Mouse (Mus musculus) heart, adult 2 months (tissue): ENCODE results near the gene Cyp4f39. TPM values are rescaled to one million over a fixed set of nuclear protein-coding genes. Genes with fewer than 3 reads are reported as not detected.

ENCODE experiments used
- DNase-seq, 2 experiments: peaks; one replicate each; pipeline ENCODE4 v3.0.0; 2021
- H3K27ac ChIP-seq: fragments of 200-600 bp; 2 replicates; pipeline ENCODE4 v1.8.1; 2022
- H3K27me3 ChIP-seq: fragments of 200-500 bp; 2 replicates; pipeline ENCODE4 v1.6.1; 2012; ENCODE audit warnings: mild to moderate bottlenecking, low read length, inconsistent platforms, mixed read lengths; ENCODE audit not compliant: control insufficient read depth, insufficient read depth
- H3K36me3 ChIP-seq: fragments of 200-500 bp; 2 replicates; pipeline ENCODE4 v1.6.1; 2012; ENCODE audit warnings: low read length, inconsistent platforms; ENCODE audit not compliant: control insufficient read depth, insufficient read depth
- H3K4me1 ChIP-seq: fragments of 200-500 bp; 2 replicates; pipeline ENCODE4 v1.6.1; 2011; ENCODE audit warnings: low read length; ENCODE audit not compliant: control insufficient read depth, insufficient read depth
- H3K4me3 ChIP-seq: fragments of 200-600 bp; 2 replicates; pipeline ENCODE4 v1.8.1; 2022
- H3K79me2 ChIP-seq: fragments of 200-500 bp; replicated peaks from 2 replicates; pipeline ENCODE4 v1.6.1; 2012; ENCODE audit warnings: mild to moderate bottlenecking, inconsistent platforms, low read length, moderate library complexity, mixed read lengths; ENCODE audit not compliant: control insufficient read depth, insufficient read depth
- H3K9ac ChIP-seq: fragments of 200-500 bp; 2 replicates; pipeline ENCODE4 v1.6.1; 2012; ENCODE audit warnings: low read depth, mild to moderate bottlenecking, control low read depth, inconsistent platforms, low read length, mixed read lengths
- CTCF ChIP-seq: fragments of 200-600 bp; IDR thresholded peaks from 2 replicates; pipeline ENCODE4 v1.8.1; 2022; ENCODE audit warnings: antibody characterized with exemption, mild to moderate bottlenecking, moderate library complexity
- EP300 ChIP-seq: fragments of 200-500 bp; IDR thresholded peaks from 2 replicates; pipeline ENCODE4 v1.6.1; 2011; ENCODE audit warnings: low read depth, low read length, control low read depth; ENCODE audit not compliant: insufficient read depth
- POLR2A ChIP-seq: fragments of 200-500 bp; IDR thresholded peaks from 2 replicates; pipeline ENCODE4 v1.6.1; 2011; ENCODE audit warnings: mild to moderate bottlenecking, low read depth, low read length, control low read depth; ENCODE audit not compliant: insufficient read depth
- WGBS: fragments of 180-500 bp; shearing (Covaris S2); methylation state at CpG from one replicate; pipeline ENCODE4 v1.1.7; 2018; 5-methylcytosine and 5-hydroxymethylcytosine counted together
- intact Hi-C: fragments of 180-260 bp; cut with DNase I; formaldehyde crosslinking; loops from one replicate; pipeline ENCODE4 v1.15.1; 2025
- polyA plus RNA-seq: library from polyadenylated mRNA; depleted of rRNA; stranded (reverse); fragments of >200 nt; gene quantifications from 2 replicates; pipeline ENCODE4 v1.2.3, GENCODE M21; 2012
- total RNA-seq, 2 experiments: library from RNA; stranded (reverse); gene quantifications; 2 replicates each; pipeline ENCODE4 v1.2.3; 2021

Cyp4f39 gene
- total and polyA plus RNA-seq, 3 experiments: 0.21 TPM; not detected in 2

GRCm38 (mm10) chr17:32419989-32420388, 32.5 kb upstream of the Cyp4f39 start:
- DNase-seq: no peak
- Histone ChIP-seq H3K27me3 (peaks cover 2% of the 10 kb centered on the region; the same call in 1 of the 2 replicates), H3K36me3 (no peaks in the 10 kb centered on the region), H3K27ac (no peak overlapping the region), H3K4me1 (no peaks in the 10 kb centered on the region), H3K9ac (no peak overlapping the region), H3K79me2 (no peaks in the 10 kb centered on the region), H3K4me3 (no peak overlapping the region)
- no peak for TF ChIP-seq EP300
- TF ChIP-seq CTCF: no peak
- no peak for TF ChIP-seq POLR2A
- intact Hi-C loops: no loop called here
- WGBS: 50% methylated on average over 2 of the region's 2 CpGs

GRCm38 (mm10) chr17:32420781-32421180, 31.7 kb upstream of the Cyp4f39 start:
- no peak for DNase-seq
- intact Hi-C loops: no loop called here
- no peak overlapping the region for H3K4me3 ChIP-seq
- 81% methylated on average over 8 of the region's 8 CpGs for WGBS
- H3K9ac ChIP-seq: no peak overlapping the region
- H3K27me3 ChIP-seq: peaks cover 2% of the 10 kb centered on the region; the same call in 1 of the 2 replicates
- no peaks in the 10 kb centered on the region for H3K36me3 ChIP-seq
- no peak overlapping the region for H3K27ac ChIP-seq
- H3K4me1 ChIP-seq: no peaks in the 10 kb centered on the region
- H3K79me2 ChIP-seq: no peaks in the 10 kb centered on the region
- TF ChIP-seq EP300 (no peak), POLR2A (no peak), CTCF (no peak)

- intact Hi-C loops: no loop called here
- no peak for TF ChIP-seq CTCF
- no peak for TF ChIP-seq EP300
- TF ChIP-seq POLR2A: no peak
- no peaks in the 10 kb centered on the region for H3K4me1 ChIP-seq
- no peak within 1 kb of the TSS for H3K27ac ChIP-seq
- no peaks in the 10 kb centered on the region for H3K36me3 ChIP-seq
- WGBS: 79% methylated on average over 2 of the region's 2 CpGs
- H3K79me2 ChIP-seq: no peaks in the 10 kb centered on the region
- H3K27me3 ChIP-seq: no peaks in the 10 kb centered on the region
- peak in 1 of 2 experiments; percentile 25 for DNase-seq
- H3K9ac ChIP-seq: no peak within 1 kb of the TSS
- no peak within 1 kb of the TSS for H3K4me3 ChIP-seq
Measured at GRCm38 (mm10) chr17:32424034-32424433, 28.5 kb upstream of the Cyp4f39 start, which contains the start of gene Pglyrp2. TSS of gene Pglyrp2 (minus strand) at chr17:32424167.

- no peak overlapping the region for H3K4me3 ChIP-seq
- intact Hi-C loops: no loop called here
- H3K79me2 ChIP-seq: no peaks in the 10 kb centered on the region
- no peaks in the 10 kb centered on the region for H3K36me3 ChIP-seq
- H3K9ac ChIP-seq: no peak overlapping the region
- no peaks in the 10 kb centered on the region for H3K27me3 ChIP-seq
- H3K27ac ChIP-seq: no peak overlapping the region
- no peak for TF ChIP-seq POLR2A
- no peak for TF ChIP-seq CTCF
- TF ChIP-seq EP300: no peak
- no peaks in the 10 kb centered on the region for H3K4me1 ChIP-seq
- no peak for DNase-seq
Measured at GRCm38 (mm10) chr17:32426610-32427009, 25.9 kb upstream of the Cyp4f39 start.

DNA sequence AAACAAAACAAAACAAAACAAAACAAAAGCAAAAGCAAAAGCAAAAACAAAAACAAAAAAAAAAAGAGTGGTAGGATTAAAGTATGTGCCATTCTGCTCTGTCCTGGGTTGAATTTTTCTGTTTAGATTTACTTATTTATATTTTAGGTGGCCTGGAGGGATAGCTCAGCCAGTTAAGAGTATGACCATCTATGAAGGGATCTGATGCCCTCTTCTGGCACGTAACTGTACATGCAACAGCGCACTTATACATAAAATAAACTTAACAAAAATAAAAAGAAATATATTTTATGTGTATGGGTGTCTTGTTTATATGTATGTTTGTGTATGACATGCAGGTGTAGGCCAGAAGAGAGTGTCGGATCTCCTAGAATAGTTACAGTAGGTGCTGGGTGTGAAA, 20.6 kb upstream of the Cyp4f39 start:
- Histone ChIP-seq H3K4me3 (no peak overlapping the region), H3K9ac (no peak overlapping the region), H3K79me2 (no peaks in the 10 kb centered on the region), H3K27me3 (no peaks in the 10 kb centered on the region), H3K4me1 (no peaks in the 10 kb centered on the region), H3K27ac (no peak overlapping the region), H3K36me3 (no peaks in the 10 kb centered on the region)
- TF ChIP-seq EP300: no peak
- no peak for TF ChIP-seq POLR2A
- peak; percentile 76 for TF ChIP-seq CTCF
- intact Hi-C loops: loop anchor here (2.0 kb wide), 1 partner anchor 83 kb away; no protein-coding TSS in a partner anchor
- no peak for DNase-seq
- WGBS: 49% methylated on average over 3 of the region's 3 CpGs

DNA sequence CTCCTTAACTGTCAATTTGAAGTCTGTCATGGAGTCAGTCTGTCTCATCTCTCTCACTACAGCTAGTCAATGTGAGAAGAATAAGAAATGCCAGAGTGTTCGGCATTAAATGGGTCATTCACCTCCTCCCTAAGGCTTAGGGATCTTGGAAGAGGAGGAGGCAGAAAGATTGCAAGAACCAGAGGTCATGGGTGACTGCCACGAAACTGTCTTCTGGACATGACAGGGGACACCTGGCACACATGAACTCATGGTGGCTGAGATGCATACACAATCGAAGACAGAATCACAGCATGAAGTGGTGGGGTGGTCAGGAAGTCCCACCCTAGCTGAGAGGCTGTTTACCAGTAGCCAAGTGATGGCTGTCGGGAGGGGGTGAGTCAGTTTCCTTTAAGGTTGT, 18.2 kb upstream of the Cyp4f39 start:
- no peak overlapping the region for H3K9ac ChIP-seq
- intact Hi-C loops: no loop called here
- DNase-seq: peak; percentile 43 to 65
- H3K4me1 ChIP-seq: no peaks in the 10 kb centered on the region
- 44% methylated on average over 4 of the region's 4 CpGs for WGBS
- no peak for TF ChIP-seq POLR2A
- no peak for TF ChIP-seq EP300
- TF ChIP-seq CTCF: no peak
- H3K27ac ChIP-seq: no peak overlapping the region
- no peaks in the 10 kb centered on the region for H3K79me2 ChIP-seq
- no peaks in the 10 kb centered on the region for H3K27me3 ChIP-seq
- no peaks in the 10 kb centered on the region for H3K36me3 ChIP-seq
- no peak overlapping the region for H3K4me3 ChIP-seq

DNA sequence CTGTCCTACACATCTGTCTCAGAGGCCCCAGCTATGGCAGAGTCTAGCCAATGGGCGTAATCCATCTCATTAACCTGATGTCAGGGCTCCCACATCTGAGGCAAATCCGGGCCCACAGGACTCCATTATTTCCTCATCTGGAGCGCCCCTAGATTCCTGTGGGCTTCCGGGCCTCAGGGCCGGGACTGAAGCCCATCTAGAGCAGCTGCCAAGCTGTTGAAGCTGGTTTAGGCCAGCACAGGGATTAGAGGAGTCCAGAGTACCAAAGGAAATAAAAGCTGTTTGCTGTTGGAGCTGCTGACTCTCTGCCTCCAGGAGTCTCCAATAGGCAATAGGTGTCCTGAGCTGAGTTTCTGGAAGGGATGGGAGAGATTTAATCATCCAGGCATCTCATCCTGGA, 17.4 kb upstream of the Cyp4f39 start:
- DNase-seq: peak in 1 of 2 experiments; percentile 29
- intact Hi-C loops: loop anchor here (5.0 kb wide), 1 partner anchor 57 kb away; no protein-coding TSS in a partner anchor
- no peak overlapping the region for H3K9ac ChIP-seq
- no peaks in the 10 kb centered on the region for H3K4me1 ChIP-seq
- TF ChIP-seq POLR2A (no peak), CTCF (no peak), EP300 (no peak)
- 67% methylated on average over 5 of the region's 5 CpGs for WGBS
- no peak overlapping the region for H3K27ac ChIP-seq
- no peaks in the 10 kb centered on the region for H3K36me3 ChIP-seq
- H3K79me2 ChIP-seq: no peaks in the 10 kb centered on the region
- H3K4me3 ChIP-seq: no peak overlapping the region
- H3K27me3 ChIP-seq: no peaks in the 10 kb centered on the region
